Mouse (Mus musculus): Measurements from ENCODE around the gene Cfd.

DNA sequence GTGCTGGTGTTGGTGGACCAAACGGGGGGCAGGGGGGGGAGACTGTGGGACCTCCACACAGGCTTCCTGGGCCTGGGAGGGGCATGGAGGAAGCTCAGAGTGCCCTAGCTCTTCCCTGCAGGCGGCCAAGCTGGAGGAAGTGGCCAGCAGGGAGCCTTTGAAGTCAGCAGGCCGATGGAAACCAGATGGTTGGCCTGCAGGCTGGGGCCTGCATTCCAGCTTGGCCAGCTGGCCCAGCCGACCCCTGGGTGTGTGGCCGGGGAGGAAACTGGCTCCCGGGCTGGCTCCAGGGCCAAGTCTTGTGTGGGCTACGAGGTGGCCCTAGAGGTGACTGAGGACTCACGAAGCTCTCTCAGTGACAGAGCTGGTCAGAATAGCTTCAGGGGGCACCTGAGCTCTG, 42.1 kb downstream of the Cfd start:
- TF ChIP-seq CTCF (IDR thresholded peaks at IDR 0.05; ENCODE audit: low read depth) (peak; percentile 23; the same call in 1 of the 2 replicates), EP300 (optimal IDR thresholded peaks at IDR 0.05) (no peak)
